Mouse (Mus musculus) heart, postnatal 0 days (tissue): ENCODE measurements around the gene Aprt.

ENCODE experiments used
- CTCF ChIP-seq: IDR thresholded peaks from 2 replicates; pipeline ENCODE4 v1.5.1; 2016; ENCODE audit warnings: antibody characterized with exemption, control low read depth, low read depth
- EP300 ChIP-seq: IDR thresholded peaks from 2 replicates; pipeline ENCODE4 v1.6.1; 2016; ENCODE audit warnings: antibody characterized with exemption, low read depth

DNA sequence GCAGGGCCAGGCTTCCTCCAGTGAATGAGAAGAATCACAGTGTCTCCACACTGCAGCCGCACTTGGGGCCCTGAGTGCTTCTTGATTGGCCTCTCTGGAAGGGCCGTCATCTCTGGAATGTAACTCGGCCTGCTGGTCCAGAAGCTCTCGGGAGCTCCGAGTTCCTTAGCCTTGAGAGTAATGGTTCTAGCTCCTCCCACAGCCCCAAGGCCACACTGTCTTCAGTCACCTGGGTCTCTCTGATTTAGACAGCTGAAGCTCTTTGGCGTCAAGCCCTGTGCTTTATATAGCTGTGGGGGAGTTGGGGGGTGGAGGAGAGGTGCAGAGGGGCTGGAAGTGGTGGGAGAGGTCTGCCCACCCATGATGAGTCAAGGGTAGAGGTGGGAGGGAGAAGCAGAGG lies 39.7 kb downstream of the Aprt start:
- TF ChIP-seq CTCF, result no peak
- no peak for TF ChIP-seq EP300
